Mouse (Mus musculus): ENCODE data around the gene Phf23.

GRCm38 (mm10) chr11:69997070-69997509 is 1.5 kb downstream of the Phf23 start:
- TF ChIP-seq CTCF (IDR thresholded peaks at IDR 0.05; ENCODE audit: borderline replicate concordance, insufficient read depth, low read depth, low read length) (no peak), POLR2A (IDR thresholded peaks at IDR 0.05; ENCODE audit: borderline replicate concordance, insufficient read depth, low read length) (no peak)
